Mouse (Mus musculus) urinary bladder, postnatal 25 days (tissue): ENCODE measurements around the gene Gm49354.
A peak's percentile ranks its signal among the peaks of the same experiment; 100 is the strongest.
"Not testable (repeated sequence)": the region's sequence is repeated elsewhere in the genome, so short reads cannot be mapped to it uniquely, and the experiment has no call there.

ENCODE experiments used
- DNase-seq: peaks from one replicate; pipeline ENCODE4 v3.0.0; 2022; ENCODE audit warnings: low spot score

The Gm49354 gene

DNA sequence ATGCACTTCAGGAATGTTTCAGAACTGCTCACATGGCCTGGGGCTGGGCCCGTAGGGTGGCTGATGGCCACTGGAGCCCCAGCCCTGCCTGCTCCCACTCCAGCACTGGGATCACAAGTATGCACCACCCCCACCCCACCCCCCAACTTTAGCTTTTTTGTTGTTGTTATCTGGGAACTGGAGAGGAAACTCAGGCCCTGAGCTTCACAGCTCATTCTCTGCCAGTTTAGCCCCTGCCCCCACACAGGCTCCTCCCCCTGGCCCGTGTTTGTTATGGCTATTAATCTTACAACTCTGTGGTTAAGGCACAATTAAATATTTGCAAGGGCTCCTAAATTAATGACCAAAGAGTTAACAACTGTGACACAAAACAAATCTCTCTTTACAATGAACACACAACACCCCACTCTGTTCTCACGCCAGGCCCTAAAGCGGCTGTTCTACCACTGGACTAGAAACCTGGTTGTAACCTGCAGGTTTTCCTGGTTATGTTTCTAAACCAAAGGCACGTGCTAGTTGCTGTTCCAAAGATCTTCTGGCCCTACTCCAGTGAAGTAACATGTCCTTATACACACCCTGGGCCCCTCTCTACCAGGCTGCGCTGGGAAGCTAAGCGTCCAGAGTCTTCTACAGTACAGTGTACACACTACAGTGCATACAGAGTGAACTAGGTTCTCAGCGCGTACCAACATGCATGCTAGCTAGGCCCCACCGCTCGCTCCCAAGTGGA, 15.1 kb downstream of the Gm49354 start:
- DNase-seq, result no peak

DNA sequence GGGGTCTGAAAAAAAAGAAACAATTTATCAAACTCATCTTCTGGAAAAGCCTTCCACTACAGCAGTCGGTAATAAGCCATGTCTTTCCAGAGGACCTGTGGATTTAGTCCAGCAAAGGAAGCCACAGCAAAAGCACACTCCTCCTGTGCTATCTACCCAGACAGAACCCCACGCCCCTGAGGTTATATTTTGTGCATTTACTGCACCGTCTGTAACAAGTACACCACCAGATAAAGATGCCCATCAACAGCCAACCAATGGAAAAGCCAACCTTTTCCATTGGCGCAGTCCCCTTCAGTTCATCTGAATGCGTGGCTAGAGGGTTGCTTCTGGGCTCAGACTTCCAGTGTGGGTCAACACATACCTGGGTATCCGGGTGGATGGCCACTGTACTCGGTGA, 19.3 kb downstream of the Gm49354 start:
- no peak for DNase-seq

DNA sequence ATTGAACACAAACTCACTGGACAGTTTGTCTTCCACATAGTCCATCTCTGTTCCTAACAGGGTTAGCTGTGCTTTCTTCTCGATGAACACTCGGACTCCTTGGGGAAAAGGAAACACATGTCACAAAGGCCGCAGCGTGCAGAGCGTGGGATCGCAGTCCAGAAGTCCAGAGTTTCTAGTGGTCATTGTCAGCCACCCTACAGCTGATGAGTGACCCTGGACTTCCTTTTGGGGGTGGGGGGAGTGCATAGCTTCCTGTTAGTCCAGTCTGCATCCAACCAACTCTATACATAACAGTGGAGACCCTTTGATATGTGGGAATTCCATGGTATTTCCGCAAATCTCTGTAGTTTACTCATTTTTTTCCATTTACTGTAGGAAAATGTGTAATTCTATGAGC, 25.1 kb downstream of the Gm49354 start:
- DNase-seq, result no peak

DNA sequence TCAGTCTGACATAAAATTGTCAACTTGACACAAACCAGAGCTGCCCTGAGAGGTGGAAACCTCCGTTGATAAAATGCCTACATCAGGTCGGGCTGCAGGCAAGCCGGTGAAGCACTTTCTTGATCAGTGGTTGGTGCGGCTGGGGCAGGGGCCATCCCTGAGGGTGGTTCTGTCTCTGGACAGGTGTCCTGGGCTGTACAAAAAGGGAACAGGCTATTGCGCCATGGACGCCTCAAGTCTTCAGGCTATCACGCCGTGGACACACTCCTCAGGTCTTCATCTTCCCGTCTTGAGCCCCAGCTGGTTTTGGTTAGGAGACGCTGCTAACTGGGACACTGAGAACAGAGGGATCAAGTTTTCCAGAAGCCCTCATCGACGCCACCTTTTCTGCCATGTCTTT, 31.7 kb downstream of the Gm49354 start:
- DNase-seq, result no peak

DNA sequence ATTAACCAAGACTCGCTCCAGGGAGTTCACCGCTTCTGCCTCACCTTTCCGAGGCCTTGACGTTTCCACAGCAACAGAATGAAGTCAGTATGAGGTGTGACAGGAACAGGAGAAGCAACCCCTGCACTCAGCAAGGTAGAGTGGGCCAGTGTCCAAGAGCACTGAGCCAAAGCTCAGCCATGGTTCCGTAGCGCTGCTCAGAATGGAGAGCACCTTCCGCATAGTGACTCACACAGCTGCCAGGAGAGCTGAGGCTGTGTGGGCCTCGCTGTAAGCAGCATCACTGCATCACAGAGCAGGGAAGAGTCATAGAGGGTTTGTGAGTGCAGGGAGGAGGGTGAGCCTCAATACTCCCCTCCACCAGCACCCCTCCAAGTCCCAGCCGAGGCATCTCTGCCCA, 35.3 kb downstream of the Gm49354 start, which contains the start of gene 1700014D04Rik:
1700014D04Rik (minus strand) TSS at position 42 of the 400 bp plus-strand sequence.
- DNase-seq, result no peak

DNA sequence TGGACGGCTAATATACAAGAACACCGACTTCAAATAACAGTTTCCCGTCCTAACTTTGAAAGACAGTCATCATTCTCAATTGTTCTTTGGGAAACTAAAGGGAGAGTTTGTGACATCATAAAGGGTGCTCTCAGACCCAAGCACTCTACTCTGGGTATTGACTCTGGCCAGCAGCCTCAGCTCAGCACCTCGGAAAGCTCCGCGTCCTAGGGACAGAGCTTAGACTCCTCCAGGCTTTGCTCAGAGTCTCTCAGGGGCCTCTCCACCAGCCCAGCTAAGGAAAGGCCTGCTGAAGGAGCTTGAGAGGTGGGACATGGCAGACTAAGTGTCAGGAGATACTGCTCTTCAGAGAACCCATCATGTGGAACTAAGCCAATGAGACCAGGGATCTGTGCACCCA, 35.9 kb downstream of the Gm49354 start:
- no peak for DNase-seq

DNA sequence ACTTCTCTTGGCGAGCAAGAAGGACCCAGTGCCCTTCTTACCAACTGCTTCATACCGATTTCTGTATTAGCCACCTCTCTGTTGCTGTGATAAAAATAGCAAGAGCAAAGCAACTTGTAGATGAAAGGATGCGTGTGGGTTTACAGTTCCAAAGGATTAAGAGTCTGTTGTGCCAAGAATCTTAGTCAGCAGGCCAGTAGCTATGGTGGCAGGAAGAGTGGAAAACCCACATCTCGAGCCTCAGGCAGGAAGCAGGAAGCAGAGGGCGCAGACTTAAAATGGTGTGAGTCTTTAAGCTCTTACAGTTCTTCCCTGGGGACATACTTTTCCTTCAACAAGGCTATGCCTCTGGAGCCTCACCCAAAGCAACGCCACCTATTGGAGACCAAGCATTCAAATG, 36.6 kb downstream of the Gm49354 start:
- no peak for DNase-seq

DNA sequence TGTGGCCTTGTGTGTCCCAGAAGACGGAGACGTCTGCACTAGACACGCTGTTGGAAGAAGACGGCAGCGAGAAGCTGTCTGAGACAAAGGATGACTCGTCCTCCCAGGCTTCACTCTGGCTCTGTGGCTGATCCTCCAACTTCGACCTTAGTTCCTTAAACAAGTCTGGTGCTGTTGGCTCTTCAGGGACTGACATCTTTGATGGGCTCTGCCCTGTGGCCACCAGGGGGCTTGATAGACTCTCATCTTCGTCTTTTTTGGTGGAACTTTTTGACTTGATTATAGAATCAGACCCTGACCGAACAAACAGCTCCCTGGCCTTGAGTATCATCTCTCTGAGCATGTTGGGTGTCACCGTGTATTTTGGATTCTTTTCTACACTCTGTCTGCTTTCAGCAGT, 40.3 kb downstream of the Gm49354 start:
- no peak for DNase-seq

DNA sequence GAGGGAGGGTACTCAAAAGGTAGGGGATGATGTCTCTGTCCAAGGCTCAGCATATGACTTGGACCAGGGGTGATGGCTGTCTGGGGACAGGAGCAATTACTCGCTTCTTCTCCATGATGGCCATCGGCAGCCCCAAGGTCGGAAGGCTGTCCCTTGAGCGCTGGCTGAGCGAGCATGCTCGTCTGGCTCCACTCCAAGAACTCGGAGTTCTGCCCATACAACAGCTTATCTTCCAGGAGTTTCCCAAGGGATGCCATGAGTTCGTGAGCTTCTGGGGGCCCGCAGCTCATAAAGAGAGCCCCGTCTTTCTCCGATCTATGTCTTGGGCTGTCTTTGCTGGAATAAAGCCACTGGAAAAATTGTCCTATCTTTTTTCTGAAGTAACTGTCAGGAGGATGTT, 40.9 kb downstream of the Gm49354 start:
- DNase-seq, result no peak

DNA sequence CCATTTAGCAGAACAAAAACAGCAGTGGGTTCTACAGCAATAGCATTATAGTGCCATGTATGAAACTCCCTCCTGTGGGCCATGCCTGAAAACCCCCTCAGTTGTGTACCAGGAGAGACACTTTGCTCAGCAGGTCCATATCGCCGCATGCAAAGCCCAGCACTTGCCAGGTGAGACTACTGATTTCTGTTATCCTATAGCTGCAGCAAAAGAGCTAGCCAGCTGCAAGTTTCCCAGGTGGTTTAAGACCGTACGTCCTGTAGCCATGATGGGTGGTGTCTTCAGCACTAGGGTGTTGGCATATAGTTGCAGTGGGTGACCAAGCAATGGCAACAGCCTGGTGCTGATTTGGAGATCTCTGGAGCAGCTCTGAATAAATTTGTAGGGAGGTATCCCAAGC, 42.6 kb downstream of the Gm49354 start:
- DNase-seq, result no peak

DNA sequence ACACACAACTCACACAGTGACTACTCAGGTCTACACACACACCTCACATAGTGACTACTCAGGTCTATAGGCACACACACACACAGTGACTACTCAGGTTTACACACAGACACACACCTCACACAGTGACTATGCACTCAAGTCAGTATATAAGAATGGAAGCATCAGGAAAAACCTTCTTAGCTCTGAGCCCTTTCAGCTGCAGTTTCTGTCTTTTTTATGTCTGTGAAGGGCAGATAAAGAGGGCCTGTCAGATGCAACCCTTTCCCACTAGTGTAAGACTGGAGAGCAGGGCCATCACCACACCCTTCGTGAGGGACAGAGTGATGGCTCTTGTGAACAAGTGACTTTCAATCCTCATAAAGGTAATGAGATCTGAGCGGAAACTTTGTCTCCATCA, 43.6 kb downstream of the Gm49354 start:
- no peak for DNase-seq

DNA sequence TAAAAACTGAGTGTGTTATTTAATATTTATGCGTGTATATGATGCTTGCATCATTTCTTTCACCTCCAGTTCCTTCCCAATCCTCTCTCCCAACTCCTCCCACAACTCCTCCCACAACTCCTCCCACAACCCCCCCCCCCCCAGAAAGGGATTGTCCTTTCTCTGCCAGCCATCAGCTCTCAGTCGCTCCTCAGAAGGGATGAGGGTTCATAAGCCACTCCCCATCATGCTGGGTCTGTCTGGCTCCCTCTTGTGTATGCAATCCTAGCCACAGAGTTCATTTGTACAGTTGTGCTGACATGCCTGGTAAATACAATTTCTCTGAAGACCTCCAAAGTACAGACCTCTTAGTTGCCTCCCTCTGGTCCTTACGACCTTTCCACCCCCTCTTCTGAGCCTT, 46.9 kb downstream of the Gm49354 start:
- DNase-seq, result no peak

DNA sequence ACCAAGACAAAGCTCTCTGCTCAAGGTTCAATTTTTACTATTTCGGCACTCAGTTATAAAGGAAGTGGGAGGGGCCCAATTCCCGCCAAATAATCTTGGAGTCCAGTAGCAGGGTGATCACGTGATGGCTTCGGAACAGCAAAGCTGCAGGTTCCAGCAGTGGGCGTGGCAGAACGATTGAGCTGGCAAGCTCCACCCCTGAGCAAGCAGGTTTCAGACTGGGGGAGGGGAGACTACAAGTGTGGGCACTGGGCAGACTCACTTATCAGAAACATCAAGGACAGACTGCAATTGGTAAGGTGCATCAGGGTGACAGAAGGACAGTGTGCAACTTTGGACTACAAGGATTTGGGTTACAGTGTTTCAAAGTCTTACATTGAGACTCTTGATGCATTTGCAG, 47.7 kb downstream of the Gm49354 start:
- not testable (repeated sequence) for DNase-seq

DNA sequence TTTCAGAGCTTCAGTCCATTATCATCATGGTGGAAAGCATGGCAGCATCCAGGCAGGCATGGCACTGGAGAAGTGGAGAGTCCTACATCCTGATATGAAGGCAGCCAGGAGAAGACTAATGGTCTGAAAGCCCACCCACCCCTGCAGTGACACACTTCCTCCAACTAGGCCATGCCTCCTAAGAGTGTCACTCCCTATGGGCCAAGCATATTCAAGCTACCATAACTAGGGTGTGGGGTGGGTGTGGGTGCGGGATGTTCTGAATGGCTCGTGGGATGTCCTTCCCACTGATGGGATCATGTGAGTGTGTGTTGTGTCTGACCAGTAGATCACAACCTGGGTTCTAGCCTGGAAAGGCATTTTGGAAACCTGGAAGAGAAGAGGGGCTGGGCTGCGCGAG, 48.1 kb downstream of the Gm49354 start:
- DNase-seq, result no peak

DNA sequence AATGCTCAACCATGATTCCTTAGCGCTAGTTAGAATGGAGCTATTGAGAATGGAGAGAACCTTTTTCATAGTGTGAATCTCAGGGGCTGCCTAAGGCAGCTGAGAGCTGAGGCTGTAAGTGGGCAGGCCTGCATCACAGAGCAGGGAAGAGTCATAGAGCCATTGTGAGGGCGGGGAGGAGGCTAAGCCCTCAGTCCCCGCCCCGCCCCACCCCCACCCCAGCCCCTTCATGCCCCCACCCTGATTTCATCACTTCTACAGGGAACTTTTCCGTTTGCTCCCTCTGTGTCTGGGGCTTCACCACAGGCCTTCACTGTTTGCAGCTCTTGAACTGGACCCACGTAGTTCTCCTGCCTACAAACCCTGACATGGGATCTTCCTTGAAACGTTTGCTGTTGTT, 50.4 kb downstream of the Gm49354 start, which contains the start of gene Spata31d1d:
Spata31d1d (minus strand) TSS at position 101 of the 400 bp plus-strand sequence.
- no peak for DNase-seq

DNA sequence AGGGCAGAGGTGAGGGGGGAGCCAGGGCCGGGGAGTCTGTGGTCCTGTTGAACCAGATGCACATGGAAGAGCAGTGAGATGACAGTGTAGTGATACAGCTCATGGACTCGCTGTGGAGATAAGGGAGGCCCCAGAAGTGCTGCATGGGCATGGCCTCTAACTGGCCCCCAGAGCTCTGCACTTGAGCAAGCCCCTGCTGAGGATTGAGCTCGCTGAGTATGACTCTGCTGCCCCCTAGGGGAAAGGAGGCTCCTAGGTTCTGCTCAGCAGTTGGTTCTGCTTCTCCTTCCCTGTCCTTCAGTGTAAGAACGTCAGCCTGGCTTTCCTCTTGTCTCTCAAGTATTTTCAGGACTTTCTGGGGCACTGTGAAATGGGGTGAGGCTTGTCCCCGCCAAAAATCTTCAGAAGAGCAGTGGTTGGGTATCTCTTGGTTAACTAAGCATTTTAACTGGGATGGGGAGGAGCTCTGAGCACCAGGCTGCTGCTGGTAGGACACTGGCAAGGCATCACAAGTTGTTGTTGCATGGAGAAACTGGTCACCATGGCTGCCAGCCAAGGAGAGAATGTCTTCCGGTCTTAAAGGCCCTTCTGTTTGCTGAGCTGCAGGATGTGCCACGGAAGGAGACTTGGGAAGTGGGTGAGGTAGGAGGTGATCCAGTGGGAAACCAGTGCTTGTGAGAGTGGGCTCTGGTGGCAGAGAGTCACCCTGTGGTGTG, 53.5 kb downstream of the Gm49354 start:
- DNase-seq, result peak; percentile 77

DNA sequence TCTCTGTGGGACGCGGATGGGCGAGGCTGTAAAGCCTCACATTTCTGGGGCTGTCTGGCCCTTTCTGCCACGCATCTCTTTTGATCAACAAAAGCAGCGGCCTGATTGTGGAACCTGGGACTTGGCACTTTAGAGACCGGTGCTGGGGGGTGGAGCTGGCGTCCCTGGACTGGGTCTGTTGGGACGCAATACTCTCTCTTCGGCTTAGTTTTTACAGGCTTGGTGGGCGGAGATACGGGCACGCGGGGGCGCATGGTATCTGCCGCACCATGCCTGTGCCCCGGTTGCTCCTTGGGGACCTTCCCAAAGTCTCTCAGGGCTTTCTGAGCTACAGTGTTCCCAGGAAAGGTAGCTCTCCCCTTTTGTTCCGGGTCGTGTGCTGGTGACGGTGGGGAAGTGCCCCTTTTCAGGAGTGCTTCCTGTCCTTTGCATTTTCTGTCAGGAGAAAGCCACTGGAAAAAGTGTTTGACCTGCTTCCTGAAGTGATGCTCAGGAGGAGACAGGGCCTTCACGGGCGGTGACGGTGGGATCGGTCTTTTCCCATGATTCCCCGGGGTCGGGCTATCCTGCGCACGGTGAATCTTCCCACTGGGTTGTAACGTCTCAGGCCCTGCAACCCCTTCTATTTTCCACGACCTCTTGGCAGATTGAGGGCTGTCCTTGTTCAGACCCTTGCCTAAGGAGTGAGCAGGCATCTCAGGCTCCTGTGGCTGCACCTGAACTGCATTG, 55.7 kb downstream of the Gm49354 start:
- no peak for DNase-seq

DNA sequence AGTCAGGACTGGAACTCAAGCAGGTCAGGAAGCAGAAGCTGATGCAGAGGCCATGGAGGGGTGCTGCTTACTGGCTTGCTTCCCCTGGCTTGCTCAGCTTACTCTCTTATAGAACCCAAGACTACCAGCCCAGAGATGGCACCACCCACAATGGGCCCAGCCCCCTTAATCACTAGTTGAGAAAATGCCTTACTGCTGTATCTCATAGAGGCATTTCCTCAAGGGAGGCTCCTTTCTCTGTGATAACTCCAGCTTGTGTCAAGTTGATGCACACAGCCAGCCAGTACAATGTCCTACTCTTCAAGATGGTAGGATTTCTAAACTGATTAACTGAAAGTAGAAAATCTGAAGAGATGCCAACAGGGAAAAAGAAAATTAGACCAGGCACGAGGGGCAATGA, 60.0 kb downstream of the Gm49354 start:
- not testable (repeated sequence) for DNase-seq

DNA sequence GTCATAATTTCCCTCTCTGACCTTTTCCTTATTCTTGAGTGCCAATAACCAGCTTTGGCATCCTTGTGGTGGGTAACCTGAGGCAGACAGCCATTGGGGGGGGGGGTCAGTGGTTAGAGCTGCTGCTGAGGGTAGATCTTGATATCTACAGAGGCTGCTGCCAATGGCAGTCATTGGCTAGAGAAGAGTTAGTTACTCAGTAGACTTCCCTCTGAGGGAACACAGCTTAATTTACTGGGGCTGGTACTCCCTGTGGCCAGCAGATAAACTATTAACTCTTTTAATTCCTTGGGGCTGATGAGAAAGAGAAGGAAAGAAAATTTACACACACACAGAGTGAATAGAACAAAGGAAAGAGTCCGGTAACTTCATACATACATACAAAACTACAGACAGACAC, 62.6 kb downstream of the Gm49354 start:
- DNase-seq, result no peak

DNA sequence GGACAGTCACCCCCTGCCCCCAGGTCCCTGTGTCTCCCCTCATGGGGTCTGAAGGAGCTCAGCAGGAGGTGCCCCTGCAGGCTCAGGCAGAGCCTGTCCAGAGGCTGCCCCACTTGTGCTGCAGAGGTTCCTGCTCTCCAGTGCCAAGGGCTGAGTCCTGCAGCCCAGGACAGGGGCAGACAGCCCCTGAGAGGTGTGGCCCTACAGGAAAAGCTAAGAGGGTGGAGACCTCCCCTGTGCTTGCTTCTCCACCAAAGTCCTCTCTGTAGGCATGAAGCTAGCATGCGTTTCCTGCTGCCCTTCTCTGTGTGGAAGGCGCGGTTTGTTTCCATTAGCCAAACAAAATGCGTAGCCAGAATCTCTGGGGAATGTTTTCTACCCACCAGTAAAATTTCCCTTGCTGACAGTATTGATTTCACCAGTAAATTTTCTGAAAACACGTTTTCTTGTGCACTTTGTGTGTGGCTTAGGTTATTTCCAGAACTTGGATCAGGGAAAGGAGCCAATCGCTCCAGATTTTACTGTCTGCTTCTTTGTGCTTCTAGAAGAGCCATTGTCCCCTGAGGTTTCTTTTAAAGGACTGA, 63.1 kb downstream of the Gm49354 start:
- DNase-seq, result not testable (repeated sequence)

DNA sequence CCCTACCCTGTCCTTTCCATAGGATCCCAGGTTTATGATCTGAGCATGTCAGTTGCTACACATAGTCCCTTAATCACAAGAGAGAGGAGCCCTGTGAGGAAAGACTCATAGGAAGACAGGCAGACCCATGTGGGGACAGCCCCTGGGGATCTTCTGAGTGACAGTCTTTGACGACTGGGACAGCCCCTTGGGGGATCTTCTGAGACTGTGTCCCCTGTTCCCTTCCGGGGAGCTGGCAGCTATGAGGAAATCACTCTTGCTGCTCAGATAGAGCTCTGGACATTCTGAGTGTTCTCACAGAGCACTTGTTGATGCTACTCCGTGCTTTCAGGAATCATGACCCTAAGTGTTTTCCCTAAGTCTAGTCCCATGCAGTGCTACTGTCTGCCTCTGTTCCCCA, 68.3 kb downstream of the Gm49354 start:
- no peak for DNase-seq

DNA sequence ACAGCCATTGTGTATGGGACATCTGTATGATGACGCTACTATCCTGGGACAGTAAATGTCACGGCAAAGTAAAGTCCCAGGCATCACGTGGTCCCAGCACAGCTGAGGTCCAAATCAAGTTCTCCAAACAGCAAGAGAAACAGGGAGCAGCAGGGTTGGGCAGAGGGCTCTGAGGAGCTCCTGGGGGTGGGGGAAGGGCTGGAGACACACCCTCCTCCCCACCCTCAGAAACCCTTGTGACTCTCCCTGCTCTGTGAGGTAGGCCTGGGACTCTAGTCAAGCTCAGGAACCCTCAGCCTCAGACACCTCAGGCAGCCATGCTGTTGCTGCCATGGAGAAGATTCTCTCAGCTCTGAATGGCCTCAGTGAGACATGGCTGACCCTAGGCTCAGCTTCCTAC, 70.1 kb downstream of the Gm49354 start, which contains the start of gene Spata31d1b:
Spata31d1b (plus strand) TSS at position 301 of the 400 bp plus-strand sequence.
- DNase-seq, result not testable (repeated sequence)
